Mouse (Mus musculus) embryonic fibroblast, embryonic 13.5 days (primary cell): Measurements from ENCODE around the gene Zfp763.

ENCODE experiments used
- CTCF ChIP-seq: IDR thresholded peaks from 2 replicates; pipeline ENCODE4 v1.5.1; 2011; ENCODE audit warnings: mild to moderate bottlenecking, control low read depth, low read length, moderate library complexity, borderline replicate concordance; ENCODE audit not compliant: insufficient read depth
- POLR2A ChIP-seq: IDR thresholded peaks from 2 replicates; pipeline ENCODE4 v1.6.1; 2011; ENCODE audit warnings: low read depth, mild to moderate bottlenecking, control low read depth, low read length, moderate library complexity

DNA sequence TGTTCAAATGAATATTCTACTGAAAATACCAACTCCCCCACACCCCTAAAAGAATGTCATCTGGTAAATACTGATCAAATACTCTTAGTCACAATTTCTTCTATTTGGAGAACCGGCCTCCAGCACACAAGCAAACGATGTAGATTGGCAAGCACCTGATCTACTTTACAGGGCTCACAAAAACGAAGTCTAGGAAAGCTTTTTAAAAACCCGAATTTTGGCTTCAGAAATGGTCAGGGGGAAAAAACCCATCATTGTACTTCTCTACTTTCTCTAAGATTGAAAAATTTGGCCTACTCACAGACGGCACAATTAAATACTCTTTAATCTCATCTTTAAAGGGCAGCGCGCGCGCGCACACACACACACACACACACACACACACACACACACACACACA is 826 bp downstream of the Zfp763 start:
- TF ChIP-seq CTCF: no peak
- no peak for TF ChIP-seq POLR2A
